Mouse (Mus musculus) testis, adult 2 months (tissue): Measurements from ENCODE around the gene Sycp1. TPM values are rescaled to one million over a fixed set of nuclear protein-coding genes. Genes with fewer than 3 reads are reported as not detected.

Experiments
- H3K27ac ChIP-seq: fragments of 200-500 bp; 2 replicates; pipeline ENCODE4 v1.5.1; 2012; ENCODE audit warnings: low read depth, low read length; ENCODE audit not compliant: control insufficient read depth, insufficient read depth
- H3K27me3 ChIP-seq: fragments of 200-500 bp; 2 replicates; pipeline ENCODE4 v1.6.1; 2012; ENCODE audit warnings: mild to moderate bottlenecking, low read length, moderate library complexity; ENCODE audit not compliant: control insufficient read depth, insufficient read depth
- H3K36me3 ChIP-seq: fragments of 200-500 bp; 2 replicates; pipeline ENCODE4 v1.6.1; 2012; ENCODE audit warnings: mild to moderate bottlenecking, low read length; ENCODE audit not compliant: control insufficient read depth, insufficient read depth
- H3K4me1 ChIP-seq: fragments of 200-500 bp; 2 replicates; pipeline ENCODE4 v1.6.1; 2012; ENCODE audit warnings: low read length; ENCODE audit not compliant: control insufficient read depth, insufficient read depth
- H3K4me3 ChIP-seq: fragments of 200-500 bp; 2 replicates; pipeline ENCODE4 v1.5.1; 2012; ENCODE audit warnings: low read depth, mild to moderate bottlenecking, low read length, moderate library complexity, mixed read lengths; ENCODE audit not compliant: control insufficient read depth
- CTCF ChIP-seq: fragments of 200-500 bp; IDR thresholded peaks from 2 replicates; pipeline ENCODE4 v1.5.1; 2012; ENCODE audit warnings: low read depth, mild to moderate bottlenecking, inconsistent platforms, low read length, moderate library complexity; ENCODE audit not compliant: control insufficient read depth, insufficient read depth, insufficient replicate concordance
- POLR2A ChIP-seq: fragments of 200-500 bp; IDR thresholded peaks from 2 replicates; pipeline ENCODE4 v1.6.1; 2012; ENCODE audit warnings: low read depth, mild to moderate bottlenecking, inconsistent platforms, low read length, moderate library complexity; ENCODE audit not compliant: control insufficient read depth
- polyA plus RNA-seq: library from polyadenylated mRNA; depleted of rRNA; stranded (reverse); fragments of >200 nt; gene quantifications from 2 replicates; pipeline ENCODE4 v1.2.3, GENCODE M21; 2012; rRNA removed

Gene Sycp1
- polyA plus RNA-seq, 1 experiment: 33.5 TPM

DNA sequence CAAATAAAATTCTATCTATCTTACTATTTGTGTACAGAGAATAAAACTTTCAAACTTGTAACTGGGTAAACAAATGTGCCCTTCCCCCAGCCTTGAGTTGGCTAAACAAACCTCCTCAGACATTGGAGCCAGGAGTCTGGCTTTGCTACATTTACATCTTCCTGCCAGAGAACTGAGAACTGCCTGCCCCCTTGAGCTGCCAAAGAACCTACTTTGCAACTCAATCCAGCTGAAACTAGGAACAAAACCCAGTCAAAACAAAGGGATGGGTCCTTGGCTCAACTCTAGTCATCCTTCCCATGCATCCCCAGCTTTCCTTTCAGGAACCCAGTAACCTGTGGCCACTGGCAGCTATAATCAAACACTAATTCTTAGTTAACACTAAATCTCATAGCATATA is 87.2 kb downstream of the Sycp1 start:
- no peaks in the 10 kb centered on the region for H3K4me1 ChIP-seq
- no peaks in the 10 kb centered on the region for H3K27me3 ChIP-seq
- no peak overlapping the region for H3K4me3 ChIP-seq
- TF ChIP-seq POLR2A (no peak), CTCF (no peak)
- no peak overlapping the region for H3K27ac ChIP-seq
- H3K36me3 ChIP-seq: no peaks in the 10 kb centered on the region

GRCm38 (mm10) chr3:102842386-102842785 is 93.5 kb downstream of the Sycp1 start:
- no peak overlapping the region for H3K4me3 ChIP-seq
- no peaks in the 10 kb centered on the region for H3K36me3 ChIP-seq
- no peaks in the 10 kb centered on the region for H3K27me3 ChIP-seq
- no peak overlapping the region for H3K27ac ChIP-seq
- no peaks in the 10 kb centered on the region for H3K4me1 ChIP-seq
- no peak for TF ChIP-seq CTCF
- TF ChIP-seq POLR2A: no peak

- TF ChIP-seq POLR2A: no peak
- TF ChIP-seq CTCF: no peak
- Histone ChIP-seq H3K4me3 (no peak overlapping the region), H3K36me3 (no peaks in the 10 kb centered on the region)
Measured at GRCm38 (mm10) chr3:102803937-102804336, 132.0 kb downstream of the Sycp1 start.

DNA sequence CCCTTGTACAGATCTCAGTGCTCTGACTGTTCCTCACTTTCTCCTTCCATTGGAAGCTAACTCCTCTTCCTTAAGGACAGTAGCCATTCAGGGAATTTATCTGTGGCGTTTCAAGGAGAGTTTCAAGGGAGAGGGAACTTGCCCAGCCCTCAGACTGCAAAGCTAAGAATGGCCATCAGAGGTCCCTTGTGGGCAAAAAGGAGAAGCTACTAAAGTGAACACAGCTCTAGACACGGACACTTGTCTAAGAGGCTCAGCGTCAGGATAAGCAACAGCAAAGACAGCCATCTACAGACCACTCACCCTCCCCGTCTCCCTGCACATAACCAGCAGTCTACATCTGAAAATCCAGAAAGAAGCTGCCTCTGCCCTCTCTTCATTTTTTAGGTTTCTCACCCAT is 148.5 kb downstream of the Sycp1 start:
- no peaks in the 10 kb centered on the region for H3K4me1 ChIP-seq
- H3K4me3 ChIP-seq: no peak overlapping the region

More at GRCm38 (mm10) chr3:102803937-102804336, 132.0 kb downstream of the Sycp1 start:
- Histone ChIP-seq H3K27ac (no peak overlapping the region), H3K27me3 (no peaks in the 10 kb centered on the region), H3K4me1 (no peaks in the 10 kb centered on the region)

DNA sequence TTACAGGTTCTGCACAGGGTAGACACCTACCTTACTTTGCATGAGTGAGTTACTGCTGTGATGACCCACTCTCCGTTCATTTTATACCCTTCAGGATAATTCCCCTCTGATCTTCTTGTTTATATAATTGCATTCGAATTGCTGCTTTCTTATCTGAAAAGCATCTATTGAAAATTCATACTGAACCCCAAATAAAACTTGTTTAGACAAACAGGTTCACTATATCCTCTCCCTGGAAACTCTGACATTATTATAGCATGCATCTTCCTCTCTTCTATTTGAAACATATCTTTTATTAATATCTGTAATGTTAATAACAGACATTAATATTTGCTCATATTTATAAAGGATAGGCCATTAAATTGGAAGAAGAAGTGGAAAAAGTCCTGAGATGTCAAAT is 153.3 kb downstream of the Sycp1 start, which contains the start of gene Tshb:
Gene Tshb, minus strand, starts transcription at position 101 of the 400 bp plus-strand sequence.
- Histone ChIP-seq H3K4me1 (no peaks in the 10 kb centered on the region), H3K27ac (no peak within 1 kb of the TSS), H3K36me3 (no peaks in the 10 kb centered on the region), H3K4me3 (no peak within 1 kb of the TSS), H3K27me3 (no peaks in the 10 kb centered on the region)
- no peak for TF ChIP-seq POLR2A
- TF ChIP-seq CTCF: no peak

More for the DNA sequence above, 148.5 kb downstream of the Sycp1 start:
- Histone ChIP-seq H3K27ac (no peak overlapping the region), H3K27me3 (no peaks in the 10 kb centered on the region), H3K36me3 (no peaks in the 10 kb centered on the region)
- no peak for TF ChIP-seq POLR2A
- no peak for TF ChIP-seq CTCF

DNA sequence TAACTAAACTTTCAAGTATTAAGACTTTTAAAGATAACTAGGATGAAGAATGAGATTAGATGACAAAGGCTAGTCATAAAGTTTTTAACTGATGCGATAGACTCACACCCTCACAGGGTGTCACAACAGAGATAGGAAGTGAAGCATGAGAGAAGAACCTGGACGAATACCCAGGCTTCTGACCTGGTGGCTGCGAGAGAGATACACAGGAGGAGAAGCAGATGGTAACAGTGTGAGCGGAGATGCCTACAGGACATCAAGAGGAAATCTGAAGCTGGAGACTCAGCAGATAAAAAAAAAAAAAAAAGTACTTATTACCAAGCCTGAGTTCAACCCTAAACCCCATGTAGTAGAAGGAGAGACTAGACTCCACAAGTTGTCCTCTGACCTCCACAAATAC is 162.9 kb downstream of the Sycp1 start:
- Histone ChIP-seq H3K4me1 (no peaks in the 10 kb centered on the region), H3K27ac (no peak overlapping the region), H3K27me3 (no peaks in the 10 kb centered on the region), H3K4me3 (no peak overlapping the region), H3K36me3 (no peaks in the 10 kb centered on the region)
- TF ChIP-seq CTCF (no peak), POLR2A (no peak)

Other genes starting within 250 kb of the Sycp1 start
- 0.96 and 0.98 TPM in 2 replicates for gene Tspan2, start 201.6 kb downstream of the Sycp1 start, polyA plus RNA-seq
- gene Tshb, start 153.4 kb downstream of the Sycp1 start, polyA plus RNA-seq: 3.8 and 4.5 TPM in 2 replicates
- 0.40 and 0.43 TPM in 2 replicates for gene Nr1h5, start 28.0 kb upstream of the Sycp1 start, polyA plus RNA-seq
- 10.2 and 16.3 TPM in 2 replicates for gene Sike1, start 59.6 kb upstream of the Sycp1 start, polyA plus RNA-seq
- gene Csde1, start 84.3 kb upstream of the Sycp1 start, polyA plus RNA-seq: 86.3 and 110 TPM in 2 replicates
- gene Nras, start 122.2 kb upstream of the Sycp1 start, polyA plus RNA-seq: 60.9 and 72.3 TPM in 2 replicates
- 1.3 and 1.5 TPM in 2 replicates for gene Ampd1, start 137.9 kb upstream of the Sycp1 start, polyA plus RNA-seq
- 0.88 and 1.1 TPM in 2 replicates for gene Dennd2c, start 166.5 kb upstream of the Sycp1 start, polyA plus RNA-seq
- 72.6 and 82.1 TPM in 2 replicates for gene Bcas2, start 235.6 kb upstream of the Sycp1 start, polyA plus RNA-seq